Mouse (Mus musculus) neural tube, embryonic 10.5 days (tissue): ENCODE measurements around the gene Ndel1.

Experiments used
- DNase-seq: peaks from one replicate; pipeline ENCODE4 v3.0.0-alpha.2; 2017; ENCODE audit warnings: low spot score; ENCODE audit errors: extremely low spot score

Ndel1 gene

DNA sequence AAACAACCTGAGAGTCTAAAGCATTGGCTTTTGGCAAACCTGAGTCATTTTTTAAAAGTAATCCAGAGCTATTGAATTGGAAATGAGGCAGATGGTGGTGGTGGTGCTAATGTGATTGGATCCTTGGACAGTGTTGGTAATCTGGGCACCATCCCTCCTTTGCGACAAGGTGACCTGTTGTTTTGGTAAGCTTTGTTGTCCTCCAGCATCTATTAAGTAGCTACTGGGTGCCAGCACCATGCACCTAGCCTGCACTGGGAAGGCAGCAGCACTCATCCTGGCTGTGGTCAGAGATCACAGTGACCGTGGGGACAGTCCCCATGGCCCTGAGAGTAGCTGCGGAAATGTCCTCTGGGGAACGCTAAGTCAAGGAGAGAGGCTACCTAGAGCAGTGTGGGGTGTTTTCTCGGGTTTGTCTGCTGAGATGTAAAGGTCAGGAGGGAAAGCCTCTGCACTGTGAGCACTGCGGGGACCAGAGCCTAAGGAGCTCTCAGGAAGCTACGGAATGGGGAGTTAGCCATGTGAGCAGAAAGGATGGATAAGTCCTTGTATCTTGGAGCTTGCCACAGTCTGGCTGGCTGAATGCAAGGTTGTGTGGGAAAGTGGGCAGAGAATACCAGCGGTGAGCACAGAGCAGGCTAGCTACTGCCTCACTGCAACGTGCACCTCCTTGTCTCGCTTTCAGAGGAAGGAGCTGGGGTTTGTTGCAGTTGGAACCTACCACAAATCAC is 91.8 kb downstream of the Ndel1 start:
- no peak for DNase-seq

DNA sequence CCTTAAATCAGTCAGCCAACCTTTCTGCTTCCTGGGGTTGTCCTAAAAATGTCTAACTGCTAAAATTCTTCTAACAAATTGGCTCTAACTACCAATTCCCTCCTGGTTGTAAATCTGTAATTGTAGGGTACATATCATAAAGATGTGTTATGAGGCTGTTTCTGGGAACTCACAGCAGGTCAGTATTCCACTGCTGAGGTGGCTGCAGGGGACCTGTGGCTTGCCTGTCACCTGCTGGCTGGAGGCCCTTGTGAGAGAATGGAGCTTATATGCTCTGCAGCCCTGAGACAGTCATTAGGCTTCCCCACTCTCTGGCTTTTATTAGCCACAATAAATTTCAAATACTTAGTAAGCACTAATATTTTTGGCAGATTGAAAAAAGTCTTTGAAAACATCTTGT is 92.8 kb downstream of the Ndel1 start:
- no peak for DNase-seq

DNA sequence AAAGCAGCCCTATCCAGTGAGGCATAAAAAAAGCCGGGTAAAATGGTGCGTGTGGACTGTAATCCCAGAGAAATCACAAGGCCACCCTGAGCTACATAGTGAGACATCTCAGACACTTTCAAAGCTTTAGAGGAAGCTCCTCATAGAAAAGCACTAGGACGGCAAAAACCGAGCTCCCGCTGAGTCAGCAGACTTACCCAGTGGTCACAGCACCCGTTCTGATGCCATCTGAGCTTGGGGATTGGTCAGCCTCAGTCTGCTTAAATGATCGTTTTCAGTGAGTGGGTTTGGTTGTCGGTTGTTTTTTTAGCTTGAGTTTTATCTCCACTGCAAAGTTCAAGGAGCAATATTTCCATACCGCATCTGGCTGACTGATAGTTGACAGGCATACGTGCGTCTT is 93.7 kb downstream of the Ndel1 start:
- no peak for DNase-seq

DNA sequence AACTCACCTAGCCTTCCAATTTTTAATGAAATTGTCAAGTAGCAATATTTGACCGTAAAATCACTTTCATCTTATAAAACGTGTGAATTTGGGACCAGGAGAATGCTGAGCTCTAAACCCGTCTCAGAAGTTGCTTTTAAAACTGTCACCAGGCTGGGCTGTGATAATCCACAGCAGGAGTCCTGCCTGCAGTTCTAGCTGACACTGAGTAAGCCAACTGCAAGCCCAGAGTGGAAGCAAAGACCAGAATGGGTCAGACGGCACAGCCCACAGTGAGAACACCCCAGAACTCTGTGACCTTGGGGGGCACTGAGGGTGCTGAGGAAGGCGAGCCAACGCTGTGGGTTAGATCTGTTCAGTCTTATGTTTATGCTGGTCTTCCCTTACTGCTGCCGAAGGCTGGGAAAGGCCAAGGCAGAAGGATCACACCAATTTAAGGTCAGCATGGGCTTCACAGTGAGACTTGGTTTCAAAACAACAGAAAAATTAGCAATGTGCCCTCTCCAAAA is 95.5 kb downstream of the Ndel1 start:
- DNase-seq = no peak
